Mouse (Mus musculus) embryonic facial prominence, embryonic 14.5 days (tissue): Measurements from ENCODE around the gene Hoxd13. TPM values are rescaled to one million over a fixed set of nuclear protein-coding genes. Genes with fewer than 3 reads are reported as not detected.
A peak's percentile ranks its signal among the peaks of the same experiment; 100 is the strongest.

ENCODE experiments used
- ATAC-seq: fragments of 200-750 bp; cut with Nextera tagmentation; 2 replicates; pipeline ENCODE4 v1.8.0; 2017; ENCODE audit warnings: low read depth, moderate number of reproducible peaks, moderate TSS enrichment
- DNase-seq: peaks from one replicate; pipeline ENCODE4 v3.0.0-alpha.2; 2015; ENCODE audit warnings: low spot score
- H3K27ac ChIP-seq: fragments of 300-500 bp; sonication (generic); replicated peaks from 2 replicates; pipeline ENCODE4 v1.5.1; 2014; ENCODE audit warnings: low read depth, mild to moderate bottlenecking, low read length, moderate library complexity
- H3K27me3 ChIP-seq: fragments of 300-500 bp; sonication (generic); replicated peaks from 2 replicates; pipeline ENCODE4 v1.6.1; 2014; ENCODE audit warnings: low read length; ENCODE audit not compliant: control insufficient read depth, insufficient read depth
- H3K36me3 ChIP-seq: fragments of 300-500 bp; sonication (generic); 2 replicates; pipeline ENCODE4 v1.6.1; 2014; ENCODE audit warnings: low read length, mixed read lengths; ENCODE audit not compliant: control insufficient read depth, insufficient read depth
- H3K4me1 ChIP-seq: fragments of 300-500 bp; sonication (generic); 2 replicates; pipeline ENCODE4 v1.6.1; 2014; ENCODE audit warnings: antibody characterized with exemption, low read length; ENCODE audit not compliant: control insufficient read depth, insufficient read depth
- H3K4me2 ChIP-seq: fragments of 300-500 bp; sonication (generic); 2 replicates; pipeline ENCODE4 v1.6.1; 2014; ENCODE audit warnings: low read depth, mild to moderate bottlenecking, low read length, moderate library complexity, mixed read lengths
- H3K4me3 ChIP-seq: fragments of 300-500 bp; sonication (generic); 2 replicates; pipeline ENCODE4 v1.5.1; 2014; ENCODE audit warnings: low read depth, mild to moderate bottlenecking, low read length
- H3K9ac ChIP-seq: fragments of 300-500 bp; sonication (generic); 2 replicates; pipeline ENCODE4 v1.6.1; 2014; ENCODE audit warnings: low read depth, mild to moderate bottlenecking, low read length, moderate library complexity, mixed read lengths
- H3K9me3 ChIP-seq: fragments of 300-500 bp; sonication (generic); 2 replicates; pipeline ENCODE4 v1.6.1; 2016; ENCODE audit warnings: low read length; ENCODE audit not compliant: control insufficient read depth
- WGBS: fragments of 180-500 bp; shearing (Covaris S2); extraction: QIAGEN DNeasy Blood & Tissue Kit; methylation state at CpG from one replicate; pipeline ENCODE4 v1.1.7; 2014; 5-methylcytosine and 5-hydroxymethylcytosine counted together
- microRNA-seq: library from miRNA; unstranded; fragments of <30 nt; microRNA quantifications from one replicate; pipeline ENCODE4, GENCODE M21; 2016; ENCODE audit warnings: borderline number of aligned reads
- polyA plus RNA-seq: library from polyadenylated mRNA; unstranded; fragments of >200 nt; fragmentation: Nextera tagmentation; extraction: Ambion mirVana; gene quantifications from 2 replicates; pipeline ENCODE4 v1.2.1, GENCODE M21; 2014

Hoxd13 gene
- polyA plus RNA-seq, 1 experiment from 2014 or later, result not detected

DNA sequence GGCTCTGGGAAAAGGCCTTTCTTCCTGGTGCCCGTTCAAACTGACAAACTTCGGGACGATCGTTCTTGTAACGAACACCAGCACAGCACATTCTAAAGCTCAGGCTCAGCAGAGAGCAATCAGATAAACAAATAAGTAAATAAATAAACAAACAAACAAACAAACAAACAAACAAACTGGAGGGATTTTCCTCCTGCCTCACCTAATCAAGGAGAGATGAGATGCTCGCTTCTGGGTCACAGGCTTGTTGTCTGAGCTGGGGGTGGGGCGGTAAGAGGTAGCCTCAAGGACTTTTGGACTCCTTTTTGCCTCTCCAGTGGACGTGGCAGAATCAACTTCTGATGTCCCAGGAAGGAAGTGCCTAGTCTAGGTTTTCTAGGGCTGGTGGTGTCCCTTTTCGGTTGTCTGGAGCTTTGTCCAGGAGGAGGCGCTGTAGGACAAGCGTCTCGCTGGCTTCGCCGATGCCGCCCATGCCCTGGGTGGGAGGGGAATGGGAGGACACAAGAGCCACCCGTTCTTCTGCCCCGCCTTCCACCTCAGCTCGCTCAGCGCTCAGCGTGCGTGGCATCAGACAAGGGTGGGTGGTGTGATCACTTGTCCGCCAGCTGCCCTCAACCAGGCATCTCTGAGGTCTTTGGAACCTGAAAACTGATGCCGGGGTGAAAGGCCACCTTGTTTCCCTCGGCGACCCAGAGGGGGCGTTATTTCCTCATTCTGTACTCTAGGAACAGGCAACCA is 47.6 kb downstream of the Hoxd13 start:
- 3% methylated on average over 26 of the region's 26 CpGs for WGBS

GRCm38 (mm10) chr2:74720384-74720783 is 52.3 kb downstream of the Hoxd13 start:
- no peak for DNase-seq
- Histone ChIP-seq H3K9ac (no peak overlapping the region), H3K27ac (no peak overlapping the region), H3K4me3 (no peak overlapping the region), H3K9me3 (no peaks in the 10 kb centered on the region), H3K27me3 (peaks cover 99% of the 10 kb centered on the region), H3K36me3 (no peaks in the 10 kb centered on the region), H3K4me1 (0 out of 2 replicates have a peak, but pooled peaks cover 2% of the 10 kb centered on the region), H3K4me2 (no peak overlapping the region)
- no peak for ATAC-seq
- WGBS, result 18% methylated on average over 2 of the region's 2 CpGs

More for the DNA sequence above, 47.6 kb downstream of the Hoxd13 start:
- Histone ChIP-seq H3K4me2 (peak overlapping the region; percentile 53), H3K9me3 (no peaks in the 10 kb centered on the region), H3K27me3 (peaks cover 99% of the 10 kb centered on the region), H3K36me3 (no peaks in the 10 kb centered on the region), H3K4me1 (peaks cover 2% of the 10 kb centered on the region; the same call in 1 of the 2 replicates), H3K27ac (no peak overlapping the region), H3K9ac (no peak overlapping the region), H3K4me3 (peak overlapping the region; percentile 32)
- ATAC-seq (peak; percentile 85), DNase-seq (peak; percentile 92)

DNA sequence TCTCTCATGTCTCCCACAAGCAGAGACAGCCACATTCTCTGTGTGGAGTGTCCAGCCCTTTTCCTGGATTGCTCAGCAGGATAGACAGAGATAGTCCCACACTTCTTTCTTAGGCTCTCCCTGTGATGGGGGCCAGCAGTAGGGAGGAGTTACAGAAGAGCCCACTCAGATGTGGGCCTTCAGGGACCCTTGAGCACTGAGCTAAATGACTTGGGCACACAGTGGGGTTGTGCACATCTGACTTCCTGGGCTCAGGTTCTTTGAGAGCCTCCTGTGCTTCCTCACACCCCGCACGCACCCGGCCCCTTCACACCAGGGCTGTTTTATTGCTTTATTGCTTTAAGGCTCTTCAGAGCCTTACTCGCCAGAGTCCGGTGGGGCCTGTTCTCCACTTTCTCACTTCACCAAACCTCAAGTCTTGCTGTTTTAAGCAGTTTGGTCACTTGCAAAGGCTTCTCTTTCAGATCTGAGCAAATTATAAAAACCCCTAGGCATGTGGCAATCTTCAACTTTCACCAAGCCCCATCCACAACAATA is 52.9 kb downstream of the Hoxd13 start:
- Histone ChIP-seq H3K9me3 (no peaks in the 10 kb centered on the region), H3K27me3 (peaks cover 99% of the 10 kb centered on the region), H3K27ac (no peak overlapping the region), H3K9ac (no peak overlapping the region), H3K4me1 (0 out of 2 replicates have a peak, but pooled peaks cover under 1% of the 10 kb centered on the region), H3K4me3 (no peak overlapping the region), H3K36me3 (no peaks in the 10 kb centered on the region), H3K4me2 (no peak overlapping the region)
- 25% methylated on average over 5 of the region's 5 CpGs for WGBS
- ATAC-seq, result no peak
- no peak for DNase-seq

Small RNAs within 50 kb of the gene (microRNA-seq; reads per million reads assigned to microRNA genes)
- gene Gm44463, result not detected

Other genes with a start within 250 kb of the Hoxd13 start
- gene Lnpk, start 88.9 kb upstream of the Hoxd13 start, polyA plus RNA-seq, result 25.5 and 27.8 TPM in 2 replicates
- gene Evx2, start 8.8 kb upstream of the Hoxd13 start, polyA plus RNA-seq, result not detected in 2 replicates
- gene Hoxd12, start 6.7 kb downstream of the Hoxd13 start, polyA plus RNA-seq, result not detected in 2 replicates
- gene Hoxd11, start 11.2 kb downstream of the Hoxd13 start, polyA plus RNA-seq, result not detected in 2 replicates
- gene Hoxd10, start 23.6 kb downstream of the Hoxd13 start, polyA plus RNA-seq, result 0.37 and 0.45 TPM in 2 replicates
- 2.0 and 2.3 TPM in 2 replicates for gene Hoxd9, start 29.4 kb downstream of the Hoxd13 start, polyA plus RNA-seq
- 8.7 and 10.3 TPM in 2 replicates for gene Hoxd8, start 36.3 kb downstream of the Hoxd13 start, polyA plus RNA-seq
- 3.8 and 4.7 TPM in 2 replicates for gene Hoxd3, start 43.6 kb downstream of the Hoxd13 start, polyA plus RNA-seq
- 0.63 and 0.82 TPM in 2 replicates for gene Hoxd4, start 43.6 kb downstream of the Hoxd13 start, polyA plus RNA-seq
- 0.13 TPM in 1 of 2 replicates, not detected in the other for gene Gm28230, start 58.4 kb downstream of the Hoxd13 start, polyA plus RNA-seq
- 3.9 and 4.7 TPM in 2 replicates for gene Hoxd1, start 94.7 kb downstream of the Hoxd13 start, polyA plus RNA-seq
- gene Mtx2, start 157.5 kb downstream of the Hoxd13 start, polyA plus RNA-seq, result 121 and 140 TPM in 2 replicates